Mouse (Mus musculus): ENCODE measurements around the gene Fsd1.

- TF ChIP-seq CTCF (IDR thresholded peaks at IDR 0.05; ENCODE audit: control insufficient read depth, insufficient read depth, low read length) (no peak), POLR2A (IDR thresholded peaks at IDR 0.05; ENCODE audit: borderline replicate concordance, control insufficient read depth, low read depth, low read length) (no peak)
Measured at GRCm38 (mm10) chr17:55996007-55996406, 9.7 kb downstream of the Fsd1 start.

Measured in bone marrow, adult 2 months (tissue).